ENCODE assay signal across 8 mouse cellular contexts in the genomic region with DNA sequence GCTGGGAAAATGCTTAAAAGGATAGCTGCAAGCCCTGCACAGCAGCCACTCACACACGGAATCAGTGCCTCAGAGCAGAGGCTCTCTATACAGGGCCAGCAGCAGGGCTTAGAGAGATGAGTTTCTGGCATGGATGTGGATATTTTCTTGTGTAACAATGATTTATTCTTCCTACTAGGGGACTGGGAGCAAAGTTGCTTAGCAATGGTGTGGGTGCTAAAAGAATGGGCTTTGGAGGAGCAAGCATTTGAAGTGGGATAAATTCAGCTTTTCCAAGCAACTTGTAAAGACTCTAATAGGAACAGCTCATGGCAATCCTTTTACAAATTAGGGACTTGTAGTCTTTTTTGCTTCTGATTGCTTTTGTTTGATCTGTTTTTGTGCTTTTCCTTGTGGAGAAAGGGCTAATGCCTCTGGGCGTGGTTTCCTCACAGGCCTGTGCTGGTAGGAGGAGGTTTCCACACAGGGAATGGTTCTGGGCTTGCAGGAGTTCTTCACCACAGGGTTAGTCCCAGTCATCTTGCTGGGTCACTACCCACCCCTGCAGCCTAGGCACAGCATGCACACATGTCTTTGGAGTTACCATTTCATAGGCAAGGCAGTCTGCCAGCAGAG. TPM values are rescaled to one million over a fixed set of nuclear protein-coding genes. Genes with fewer than 3 reads are reported as not detected.
DNase-seq lines count a peak whose midpoint lies in the region; ATAC-seq and TF ChIP-seq lines count a peak whose summit lies in the region.

No protein-coding gene starts in this region.

- no peaks in the 10 kb centered on the region for H3K9me3 ChIP-seq in E14TG2a.4 (ENCODE audit: low read length)
- H3K9me3 ChIP-seq in forebrain, embryonic 13.5 days (replicated peaks): no peaks in the 10 kb centered on the region
- H3K9me3 ChIP-seq in liver, embryonic 12.5 days (replicated peaks): no peaks in the 10 kb centered on the region

- no peak for TF ChIP-seq CTCF in E14TG2a.4 (conservative IDR thresholded peaks at IDR 0.05; ENCODE audit: low read length)

- H3K36me3 ChIP-seq in E14TG2a.4 (ENCODE audit: insufficient read depth, low read length): peaks cover 15% of the 10 kb centered on the region
- H3K36me3 ChIP-seq in forebrain, embryonic 13.5 days (ENCODE audit: poor library complexity, severe bottlenecking): no peaks in the 10 kb centered on the region
- H3K36me3 ChIP-seq in liver, embryonic 12.5 days: no peaks in the 10 kb centered on the region

- peaks cover 47% of the 10 kb centered on the region for H3K4me1 ChIP-seq in E14TG2a.4 (replicated peaks; ENCODE audit: low read depth, low read length)
- peaks cover 16% of the 10 kb centered on the region for H3K4me1 ChIP-seq in forebrain, embryonic 13.5 days
- peaks cover 24% of the 10 kb centered on the region for H3K4me1 ChIP-seq in liver, embryonic 12.5 days

- peak overlapping the region; percentile 14; the same call in 1 of the 2 replicates for H3K4me2 ChIP-seq in forebrain, embryonic 13.5 days
- no peak overlapping the region for H3K4me2 ChIP-seq in liver, embryonic 12.5 days

- 0 out of 2 replicates have a peak overlapping the region, but pooled peaks have one; percentile 2 for H3K4me3 ChIP-seq in E14TG2a.4 (replicated peaks; ENCODE audit: low read length)
- no peak overlapping the region for H3K4me3 ChIP-seq in forebrain, embryonic 13.5 days
- H3K4me3 ChIP-seq in liver, embryonic 12.5 days: no peak overlapping the region

- peak; percentile 33 to 48 for DNase-seq in heart, adult 18-20 months
- DNase-seq in heart, postnatal 14 days: no peak
- peak; percentile 22 to 59 for DNase-seq in kidney, postnatal 25 days
- no peak for DNase-seq in thymus, postnatal 4 days
- DNase-seq in embryo, embryonic 9.5 days (ENCODE audit: extremely low spot score): no peak

- H3K27ac ChIP-seq in forebrain, embryonic 13.5 days: peak overlapping the region; percentile 61
- H3K27ac ChIP-seq in liver, embryonic 12.5 days: no peak overlapping the region

- H3K9ac ChIP-seq in forebrain, embryonic 13.5 days: no peak overlapping the region; the same call in 1 of the 2 replicates
- no peak overlapping the region for H3K9ac ChIP-seq in liver, embryonic 12.5 days

- intact Hi-C loops in heart, postnatal 14 days (cut with DNase I): no loop called here

- whole genome bisulfite sequencing in forebrain, embryonic 13.5 days: 15% methylated on average over 2 of the region's 2 CpGs
- 66% methylated on average over 2 of the region's 2 CpGs for WGBS in liver, embryonic 12.5 days (ENCODE audit: insufficient replicate concordance)

- peak; percentile 61; the same call in 1 of the 2 replicates for ATAC-seq in forebrain, embryonic 13.5 days
- ATAC-seq in liver, embryonic 12.5 days: no peak

- H3K27me3 ChIP-seq in E14TG2a.4 (ENCODE audit: insufficient read depth, low read length): no peaks in the 10 kb centered on the region
- H3K27me3 ChIP-seq in forebrain, embryonic 13.5 days: no peaks in the 10 kb centered on the region
- H3K27me3 ChIP-seq in liver, embryonic 12.5 days (replicated peaks): no peaks in the 10 kb centered on the region

RNA-seq across cellular contexts. Expression of gene Swap70, which starts 16.4 kb away (rescaled TPM):
- total RNA-seq in heart, adult 18-20 months (2021): 10 to 100 TPM; 10.8 to 14.7 TPM
- total RNA-seq in heart, postnatal 14 days (2021): 10 to 100 TPM; 16.0 to 17.3 TPM
- 14.3 and 16.3 TPM in 2 replicates for polyA plus RNA-seq in forebrain, embryonic 13.5 days (2015; fragmentation: Nextera tagmentation; extraction: Ambion mirVana)
- polyA plus RNA-seq in liver, embryonic 12.5 days (2016; fragmentation: Nextera tagmentation; extraction: Ambion mirVana): 17.4 and 17.7 TPM in 2 replicates

Comparison
In these comparisons a context has a peak if more than half of its experiments do, and no peak if none do; other contexts are left out.
1. DNase-seq: peak in heart, adult 18-20 months (2 of 2) and kidney, postnatal 25 days (2 of 2); none in heart, postnatal 14 days (0 of 2), thymus, postnatal 4 days (single experiment) and embryo, embryonic 9.5 days (single experiment).